Mouse (Mus musculus): ENCODE data around the gene Vps37c.

- TF ChIP-seq CTCF (IDR thresholded peaks at IDR 0.05; ENCODE audit: extremely low read depth, insufficient read depth, low read length) (no peak), POLR2A (IDR thresholded peaks at IDR 0.05; ENCODE audit: extremely low read depth, insufficient read depth, low read length) (no peak)
Measured at GRCm38 (mm10) chr19:10724629-10725363, 36.3 kb downstream of the Vps37c start.
